Mouse (Mus musculus): ENCODE data around the gene Plekhg1. TPM values are rescaled to one million over a fixed set of nuclear protein-coding genes. Genes with fewer than 3 reads are reported as not detected.

Gene Plekhg1
- polyA plus RNA-seq, 1 experiment from 2014 or later = 7.6 TPM

DNA sequence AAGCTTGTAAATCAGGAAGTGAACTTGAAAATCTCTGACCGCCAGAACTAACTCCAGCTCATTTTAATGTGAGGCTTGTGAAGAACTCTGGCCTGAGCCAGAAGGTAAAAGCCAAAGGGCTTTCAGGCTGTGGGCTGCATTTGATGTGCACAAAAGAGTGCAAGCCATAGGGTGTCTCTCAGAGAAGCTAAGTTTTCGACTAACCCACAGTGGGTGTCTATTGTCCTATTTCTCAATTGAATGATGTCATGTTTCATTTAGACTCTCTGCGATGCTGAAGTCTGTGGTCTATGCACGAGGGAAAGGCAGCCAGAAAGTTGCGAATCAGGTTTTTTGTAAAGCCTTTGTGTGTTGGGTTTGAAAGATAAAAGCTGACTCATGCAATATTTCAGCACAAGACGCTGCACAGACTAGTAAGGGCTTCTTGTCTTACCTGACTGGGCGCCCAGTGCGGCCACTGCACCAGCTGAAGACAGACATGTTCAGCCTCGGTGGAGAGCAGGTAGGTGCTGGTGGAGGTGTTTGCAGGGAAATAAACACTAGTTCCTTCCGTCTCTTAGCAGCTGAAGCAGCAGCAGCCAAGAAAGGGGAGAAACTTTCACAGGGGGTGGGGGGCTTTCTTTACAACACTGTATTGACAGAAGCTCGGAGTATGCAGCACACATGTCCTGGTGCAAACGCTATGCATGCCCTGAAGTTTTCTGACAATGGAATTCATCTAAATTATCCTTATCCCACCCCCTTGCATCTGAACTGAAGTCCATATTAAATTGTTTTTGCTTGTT, 123.4 kb downstream of the Plekhg1 start:
- ATAC-seq (ENCODE audit: insufficient number of reproducible peaks, insufficient read depth, low FRiP score, low read depth) = no peak
- H3K4me2 ChIP-seq (ENCODE audit: low read length) = no peak overlapping the region
- H3K4me3 ChIP-seq (ENCODE audit: control insufficient read depth in 1 of 2, insufficient read depth in 1 of 2, low read depth in 1 of 2, low read length in 2 of 2) = no peak overlapping the region
- H3K9ac ChIP-seq (ENCODE audit: low read length) = no peak overlapping the region
- 48% methylated on average over 12 of the region's 12 CpGs for WGBS
- no peaks in the 10 kb centered on the region for H3K36me3 ChIP-seq (ENCODE audit: control insufficient read depth, insufficient read depth, low read length)
- H3K9me3 ChIP-seq (ENCODE audit: control insufficient read depth, low read length) = no peaks in the 10 kb centered on the region
- no peaks in the 10 kb centered on the region for H3K27me3 ChIP-seq (ENCODE audit: control insufficient read depth, insufficient read depth, low read length)
- H3K4me1 ChIP-seq (ENCODE audit: control insufficient read depth in 2 of 2, insufficient read depth in 2 of 2, low read length in 2 of 2) = no peaks in the 10 kb centered on the region; a peak in 1 of 4 replicates
- H3K27ac ChIP-seq (replicated peaks in 1 of 2; ENCODE audit: control insufficient read depth in 1 of 2, insufficient read depth in 1 of 2, low read depth in 2 of 2, low read length in 2 of 2) = no peak overlapping the region

DNA sequence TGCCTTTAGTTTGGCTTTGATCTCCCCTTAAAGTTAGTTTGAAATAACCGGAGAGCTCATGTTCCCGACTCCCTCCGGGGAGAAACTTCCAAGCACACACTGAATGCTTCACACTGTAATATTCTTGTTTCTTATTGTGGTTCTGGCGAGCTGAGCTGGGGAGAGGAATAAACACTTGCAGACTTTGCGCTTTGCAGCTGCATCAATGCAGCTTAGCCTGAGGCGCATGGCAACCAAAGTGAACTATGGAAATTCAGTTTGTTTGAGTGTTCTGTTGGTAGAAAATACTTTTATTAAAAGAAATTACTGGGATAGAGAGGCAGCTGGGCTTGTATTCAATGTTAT, 124.0 kb downstream of the Plekhg1 start:
- Histone ChIP-seq H3K9me3 (ENCODE audit: control insufficient read depth, low read length) (no peaks in the 10 kb centered on the region), H3K36me3 (ENCODE audit: control insufficient read depth, insufficient read depth, low read length) (no peaks in the 10 kb centered on the region), H3K27me3 (ENCODE audit: control insufficient read depth, insufficient read depth, low read length) (no peaks in the 10 kb centered on the region), H3K4me2 (ENCODE audit: low read length) (no peak overlapping the region), H3K9ac (ENCODE audit: low read length) (no peak overlapping the region), H3K27ac (replicated peaks in 1 of 2; ENCODE audit: control insufficient read depth in 1 of 2, insufficient read depth in 1 of 2, low read depth in 2 of 2, low read length in 2 of 2) (no peak overlapping the region), H3K4me1 (ENCODE audit: control insufficient read depth in 2 of 2, insufficient read depth in 2 of 2, low read length in 2 of 2) (no peaks in the 10 kb centered on the region), H3K4me3 (ENCODE audit: control insufficient read depth in 1 of 2, insufficient read depth in 1 of 2, low read depth in 1 of 2, low read length in 2 of 2) (no peak overlapping the region)
- WGBS = 73% methylated on average over 6 of the region's 6 CpGs
- no peak for ATAC-seq (ENCODE audit: insufficient number of reproducible peaks, insufficient read depth, low FRiP score, low read depth)

DNA sequence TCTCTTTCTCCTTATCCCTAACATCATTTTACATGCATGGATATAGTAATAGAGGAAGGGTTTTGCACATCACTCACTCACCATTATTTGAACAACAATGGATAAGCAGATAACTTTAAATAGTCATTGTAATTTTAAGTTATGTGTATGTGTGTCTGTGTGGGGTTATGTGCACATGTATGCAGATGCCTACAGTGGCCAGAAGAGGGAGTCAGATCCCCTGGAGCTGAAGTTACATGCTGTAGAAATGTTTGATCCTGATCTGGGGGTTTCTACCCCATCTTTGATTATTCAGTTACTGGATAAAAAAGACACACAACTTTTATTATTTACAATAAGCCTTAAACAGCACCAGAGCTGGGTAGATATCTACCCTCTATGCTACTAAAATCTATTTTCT, 127.1 kb downstream of the Plekhg1 start:
- no peak overlapping the region for H3K4me2 ChIP-seq (ENCODE audit: low read length)
- no peak overlapping the region for H3K9ac ChIP-seq (ENCODE audit: low read length)
- H3K36me3 ChIP-seq (ENCODE audit: control insufficient read depth, insufficient read depth, low read length) = no peaks in the 10 kb centered on the region
- no peaks in the 10 kb centered on the region for H3K4me1 ChIP-seq (ENCODE audit: control insufficient read depth in 2 of 2, insufficient read depth in 2 of 2, low read length in 2 of 2)
- H3K27ac ChIP-seq (replicated peaks in 1 of 2; ENCODE audit: control insufficient read depth in 1 of 2, insufficient read depth in 1 of 2, low read depth in 2 of 2, low read length in 2 of 2) = no peak overlapping the region
- ATAC-seq (ENCODE audit: insufficient number of reproducible peaks, insufficient read depth, low FRiP score, low read depth) = no peak
- H3K4me3 ChIP-seq (ENCODE audit: control insufficient read depth in 1 of 2, insufficient read depth in 1 of 2, low read depth in 1 of 2, low read length in 2 of 2) = no peak overlapping the region
- no peaks in the 10 kb centered on the region for H3K27me3 ChIP-seq (ENCODE audit: control insufficient read depth, insufficient read depth, low read length)
- no peaks in the 10 kb centered on the region for H3K9me3 ChIP-seq (ENCODE audit: control insufficient read depth, low read length)

- Histone ChIP-seq H3K27ac (replicated peaks in 1 of 2; ENCODE audit: control insufficient read depth in 1 of 2, insufficient read depth in 1 of 2, low read depth in 2 of 2, low read length in 2 of 2) (no peak overlapping the region), H3K9me3 (ENCODE audit: control insufficient read depth, low read length) (no peaks in the 10 kb centered on the region), H3K27me3 (ENCODE audit: control insufficient read depth, insufficient read depth, low read length) (no peaks in the 10 kb centered on the region), H3K9ac (ENCODE audit: low read length) (no peak overlapping the region), H3K4me1 (ENCODE audit: control insufficient read depth in 2 of 2, insufficient read depth in 2 of 2, low read length in 2 of 2) (no peaks in the 10 kb centered on the region), H3K4me2 (ENCODE audit: low read length) (no peak overlapping the region), H3K4me3 (ENCODE audit: control insufficient read depth in 1 of 2, insufficient read depth in 1 of 2, low read depth in 1 of 2, low read length in 2 of 2) (no peak overlapping the region), H3K36me3 (ENCODE audit: control insufficient read depth, insufficient read depth, low read length) (peaks cover 7% of the 10 kb centered on the region)
- no peak for ATAC-seq (ENCODE audit: insufficient number of reproducible peaks, insufficient read depth, low FRiP score, low read depth)
- 84% methylated on average over 5 of the region's 5 CpGs for WGBS
These were observed 130.7 kb downstream of the Plekhg1 start for GRCm38 (mm10) chr10:3870828-3871227.

- WGBS = 88% methylated on average over 6 of the region's 6 CpGs
- H3K4me2 ChIP-seq (ENCODE audit: low read length) = no peak overlapping the region
- H3K27ac ChIP-seq (replicated peaks in 1 of 2; ENCODE audit: control insufficient read depth in 1 of 2, insufficient read depth in 1 of 2, low read depth in 2 of 2, low read length in 2 of 2) = no peak overlapping the region
- H3K4me3 ChIP-seq (ENCODE audit: control insufficient read depth in 1 of 2, insufficient read depth in 1 of 2, low read depth in 1 of 2, low read length in 2 of 2) = no peak overlapping the region
- peaks cover 3 to 5% of the 10 kb centered on the region in 2 experiments; a peak in 1 of 4 replicates for H3K4me1 ChIP-seq (ENCODE audit: control insufficient read depth in 2 of 2, insufficient read depth in 2 of 2, low read length in 2 of 2)
- peaks cover 7% of the 10 kb centered on the region for H3K36me3 ChIP-seq (ENCODE audit: control insufficient read depth, insufficient read depth, low read length)
- no peak overlapping the region for H3K9ac ChIP-seq (ENCODE audit: low read length)
- ATAC-seq (ENCODE audit: insufficient number of reproducible peaks, insufficient read depth, low FRiP score, low read depth) = no peak
- H3K9me3 ChIP-seq (ENCODE audit: control insufficient read depth, low read length) = no peaks in the 10 kb centered on the region
- no peaks in the 10 kb centered on the region for H3K27me3 ChIP-seq (ENCODE audit: control insufficient read depth, insufficient read depth, low read length)
These were observed 133.3 kb downstream of the Plekhg1 start for GRCm38 (mm10) chr10:3873467-3873866.

GRCm38 (mm10) chr10:3877852-3878535, 137.8 kb downstream of the Plekhg1 start:
- ATAC-seq (ENCODE audit: insufficient number of reproducible peaks, insufficient read depth, low FRiP score, low read depth) = no peak
- no peak overlapping the region for H3K4me3 ChIP-seq (ENCODE audit: control insufficient read depth in 1 of 2, insufficient read depth in 1 of 2, low read depth in 1 of 2, low read length in 2 of 2)
- no peak overlapping the region for H3K9ac ChIP-seq (ENCODE audit: low read length)
- peaks cover 7% of the 10 kb centered on the region for H3K36me3 ChIP-seq (ENCODE audit: control insufficient read depth, insufficient read depth, low read length)
- peaks cover 3 to 5% of the 10 kb centered on the region in 2 experiments; a peak in 1 of 4 replicates for H3K4me1 ChIP-seq (ENCODE audit: control insufficient read depth in 2 of 2, insufficient read depth in 2 of 2, low read length in 2 of 2)
- WGBS = 82% methylated on average over 4 of the region's 4 CpGs
- no peaks in the 10 kb centered on the region for H3K9me3 ChIP-seq (ENCODE audit: control insufficient read depth, low read length)
- no peak overlapping the region for H3K4me2 ChIP-seq (ENCODE audit: low read length)
- no peaks in the 10 kb centered on the region for H3K27me3 ChIP-seq (ENCODE audit: control insufficient read depth, insufficient read depth, low read length)
- no peak overlapping the region for H3K27ac ChIP-seq (replicated peaks in 1 of 2; ENCODE audit: control insufficient read depth in 1 of 2, insufficient read depth in 1 of 2, low read depth in 2 of 2, low read length in 2 of 2)

GRCm38 (mm10) chr10:3881179-3881578, 141.0 kb downstream of the Plekhg1 start:
- no peak for ATAC-seq (ENCODE audit: insufficient number of reproducible peaks, insufficient read depth, low FRiP score, low read depth)
- no peak overlapping the region for H3K4me3 ChIP-seq (ENCODE audit: control insufficient read depth in 1 of 2, insufficient read depth in 1 of 2, low read depth in 1 of 2, low read length in 2 of 2)
- WGBS = 62% methylated on average over 2 of the region's 2 CpGs
- H3K9ac ChIP-seq (ENCODE audit: low read length) = no peak overlapping the region
- no peak overlapping the region for H3K4me2 ChIP-seq (ENCODE audit: low read length)
- no peak overlapping the region for H3K27ac ChIP-seq (replicated peaks in 1 of 2; ENCODE audit: control insufficient read depth in 1 of 2, insufficient read depth in 1 of 2, low read depth in 2 of 2, low read length in 2 of 2)
- H3K9me3 ChIP-seq (ENCODE audit: control insufficient read depth, low read length) = no peaks in the 10 kb centered on the region
- H3K27me3 ChIP-seq (ENCODE audit: control insufficient read depth, insufficient read depth, low read length) = no peaks in the 10 kb centered on the region
- no peaks in the 10 kb centered on the region for H3K36me3 ChIP-seq (ENCODE audit: control insufficient read depth, insufficient read depth, low read length)
- H3K4me1 ChIP-seq (ENCODE audit: control insufficient read depth in 2 of 2, insufficient read depth in 2 of 2, low read length in 2 of 2) = peaks cover 3 to 5% of the 10 kb centered on the region in 2 experiments; a peak in 1 of 4 replicates
